Mouse (Mus musculus) liver, embryonic 14.5 days (tissue): ENCODE results near the gene Kcnj6.

Source experiments
- CTCF ChIP-seq: IDR thresholded peaks from 2 replicates; pipeline ENCODE4 v1.5.1; 2016; ENCODE audit warnings: antibody characterized with exemption, low read depth, control low read depth
- EP300 ChIP-seq: IDR thresholded peaks from 2 replicates; pipeline ENCODE4 v1.6.1; 2016; ENCODE audit warnings: antibody characterized with exemption, low read depth

DNA sequence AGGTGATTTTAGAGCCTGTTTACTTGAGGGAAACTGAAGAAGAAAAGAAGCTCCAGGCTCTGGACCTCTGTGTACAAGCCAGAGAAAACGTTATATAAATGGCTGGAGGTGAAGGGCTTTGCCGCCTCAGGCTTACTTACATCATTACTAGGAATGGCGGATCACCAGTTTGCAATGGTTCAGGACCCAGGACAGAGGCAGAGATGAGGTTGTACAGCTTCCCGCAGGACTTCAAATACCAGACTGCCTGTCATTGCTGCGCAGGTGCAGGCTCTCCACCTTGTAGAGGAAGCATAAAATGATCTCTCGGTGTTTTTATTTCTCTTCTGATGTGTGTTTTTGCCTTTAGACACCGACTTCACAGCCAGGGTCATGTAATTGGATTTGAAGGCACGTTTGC is 7.1 kb upstream of the Kcnj6 start:
- no peak for TF ChIP-seq CTCF
- no peak for TF ChIP-seq EP300
